Comparison of ENCODE assay signal across 9 mouse cellular contexts in the genomic region with DNA sequence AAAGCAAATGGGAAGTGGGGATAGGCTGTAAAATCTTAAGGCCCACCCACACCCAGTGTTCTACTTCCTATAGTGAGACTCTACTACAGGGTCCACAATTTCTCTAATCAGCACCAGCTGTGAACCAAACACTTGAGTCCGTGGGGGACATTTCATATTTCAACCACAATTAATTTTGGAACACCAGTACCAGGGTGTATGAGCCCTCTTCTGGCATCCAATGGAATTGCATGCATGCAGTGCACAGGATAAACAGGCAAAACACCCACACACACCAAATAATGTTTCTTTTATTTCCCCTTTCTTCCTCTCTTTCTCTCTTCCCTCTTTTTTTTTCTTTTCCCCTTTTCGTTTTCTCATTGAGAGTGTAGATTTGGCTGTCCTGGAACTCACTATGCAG.
A peak's percentile ranks its signal among the peaks of the same experiment; 100 is the strongest.
DNase-seq lines count a peak whose midpoint lies in the region; ATAC-seq and TF ChIP-seq lines count a peak whose summit lies in the region.
"Had no signal": no experiment of that assay in that cellular context is flagged by ENCODE, and none has a peak within 500 bp of the region (broad histone marks: within the 10 kb centered on the region; RNA-seq: fewer than 3 reads in every experiment).

No protein-coding gene starts in this region.

- no peak overlapping the region for H3K4me2 ChIP-seq in forebrain, postnatal 0 days (ENCODE audit: low read depth)
- no peak overlapping the region for H3K4me2 ChIP-seq in forebrain, embryonic 15.5 days (replicated peaks)
- H3K4me2 ChIP-seq in stomach, postnatal 0 days (replicated peaks; ENCODE audit: low read depth) = no peak overlapping the region
- no peak overlapping the region for H3K4me2 ChIP-seq in hindbrain, embryonic 12.5 days (replicated peaks)
- H3K4me2 ChIP-seq: midbrain, embryonic 12.5 days had no signal

- no peaks in the 10 kb centered on the region for H3K36me3 ChIP-seq in forebrain, postnatal 0 days (ENCODE audit: insufficient read depth)
- no peaks in the 10 kb centered on the region for H3K36me3 ChIP-seq in forebrain, embryonic 15.5 days
- H3K36me3 ChIP-seq in stomach, postnatal 0 days (ENCODE audit: control insufficient read depth, insufficient read depth, low read length) = no peaks in the 10 kb centered on the region
- H3K36me3 ChIP-seq in hindbrain, embryonic 12.5 days = no peaks in the 10 kb centered on the region
- H3K36me3 ChIP-seq: midbrain, embryonic 12.5 days had no signal

- no peak for ATAC-seq in forebrain, postnatal 0 days
- no peak for ATAC-seq in forebrain, embryonic 15.5 days (replicated peaks)
- ATAC-seq in stomach, postnatal 0 days (ENCODE audit: low FRiP score, low TSS enrichment) = no peak
- no peak for ATAC-seq in hindbrain, embryonic 12.5 days (ENCODE audit: low FRiP score)

- no peak overlapping the region for H3K27ac ChIP-seq in forebrain, postnatal 0 days (ENCODE audit: low read depth, low read length)
- H3K27ac ChIP-seq in forebrain, embryonic 15.5 days (replicated peaks) = no peak overlapping the region
- no peak overlapping the region for H3K27ac ChIP-seq in stomach, postnatal 0 days (replicated peaks)
- no peak overlapping the region for H3K27ac ChIP-seq in hindbrain, embryonic 12.5 days
- H3K27ac ChIP-seq: midbrain, embryonic 12.5 days had no signal

- H3K27me3 ChIP-seq in forebrain, postnatal 0 days (ENCODE audit: insufficient read depth, low read length) = no peaks in the 10 kb centered on the region
- no peaks in the 10 kb centered on the region for H3K27me3 ChIP-seq in forebrain, embryonic 15.5 days
- H3K27me3 ChIP-seq in stomach, postnatal 0 days (ENCODE audit: control insufficient read depth, insufficient read depth, low read length) = no peaks in the 10 kb centered on the region
- H3K27me3 ChIP-seq in hindbrain, embryonic 12.5 days = no peaks in the 10 kb centered on the region
- H3K27me3 ChIP-seq: midbrain, embryonic 12.5 days had no signal

- no peak for TF ChIP-seq EP300 in stomach, postnatal 0 days (optimal IDR thresholded peaks at IDR 0.05)

- 61% methylated on average over 2 of the region's 2 CpGs for WGBS in forebrain, postnatal 0 days
- WGBS in forebrain, embryonic 15.5 days = 56% methylated on average over 2 of the region's 2 CpGs
- 42% methylated on average over 2 of the region's 2 CpGs for WGBS in large intestine, adult 2 months
- 64% methylated on average over 2 of the region's 2 CpGs for WGBS in stomach, postnatal 0 days
- WGBS in hindbrain, embryonic 12.5 days = 56% methylated on average over 2 of the region's 2 CpGs

- DNase-seq in forebrain, postnatal 0 days = no peak
- peak; percentile 60 for DNase-seq in testis, postnatal 10 days (ENCODE audit: low spot score)
- no peak for DNase-seq in testis, postnatal 14 days (ENCODE audit: low spot score)
- peak; percentile 32 to 56 for DNase-seq in cerebellum, postnatal 25 days
- peak; percentile 4 for DNase-seq in large intestine, adult 2 months (ENCODE audit: low read depth, low spot score)
- DNase-seq in stomach, postnatal 0 days (ENCODE audit: low spot score) = peak; percentile 44

- H3K9ac ChIP-seq in forebrain, postnatal 0 days = no peak overlapping the region
- H3K9ac ChIP-seq in forebrain, embryonic 15.5 days (replicated peaks) = no peak overlapping the region
- no peak overlapping the region for H3K9ac ChIP-seq in stomach, postnatal 0 days (ENCODE audit: low read length)
- H3K9ac ChIP-seq in hindbrain, embryonic 12.5 days = no peak overlapping the region
- H3K9ac ChIP-seq: midbrain, embryonic 12.5 days had no signal

- no peak overlapping the region for H3K4me3 ChIP-seq in forebrain, postnatal 0 days (ENCODE audit: low read depth, low read length)
- no peak overlapping the region for H3K4me3 ChIP-seq in forebrain, embryonic 15.5 days
- no peak overlapping the region for H3K4me3 ChIP-seq in stomach, postnatal 0 days (ENCODE audit: low read depth, low read length)
- no peak overlapping the region for H3K4me3 ChIP-seq in hindbrain, embryonic 12.5 days
- H3K4me3 ChIP-seq: midbrain, embryonic 12.5 days had no signal

- H3K9me3 ChIP-seq in forebrain, postnatal 0 days (ENCODE audit: low read length) = no peaks in the 10 kb centered on the region
- no peaks in the 10 kb centered on the region for H3K9me3 ChIP-seq in forebrain, embryonic 15.5 days
- no peaks in the 10 kb centered on the region for H3K9me3 ChIP-seq in stomach, postnatal 0 days (ENCODE audit: control insufficient read depth, low read length)
- no peaks in the 10 kb centered on the region for H3K9me3 ChIP-seq in hindbrain, embryonic 12.5 days (replicated peaks)
- H3K9me3 ChIP-seq: midbrain, embryonic 12.5 days had no signal

- H3K4me1 ChIP-seq in forebrain, postnatal 0 days (ENCODE audit: insufficient read depth) = no peaks in the 10 kb centered on the region
- H3K4me1 ChIP-seq in forebrain, embryonic 15.5 days = no peaks in the 10 kb centered on the region
- no peaks in the 10 kb centered on the region for H3K4me1 ChIP-seq in stomach, postnatal 0 days (replicated peaks; ENCODE audit: control insufficient read depth, insufficient read depth)
- H3K4me1 ChIP-seq in hindbrain, embryonic 12.5 days = no peaks in the 10 kb centered on the region

- peak; percentile 64 for TF ChIP-seq CTCF in forebrain, postnatal 0 days (IDR thresholded peaks at IDR 0.05; ENCODE audit: low read depth)
- peak; percentile 80 for TF ChIP-seq CTCF in stomach, postnatal 0 days (IDR thresholded peaks at IDR 0.05; ENCODE audit: low read depth)

Comparison
In these comparisons a context has a peak if more than half of its experiments do, and no peak if none do; other contexts are left out.
1. DNase-seq: peak in testis, postnatal 10 days (single experiment), cerebellum, postnatal 25 days (2 of 2), large intestine, adult 2 months (single experiment) and stomach, postnatal 0 days (single experiment); none in forebrain, postnatal 0 days (single experiment) and testis, postnatal 14 days (single experiment).